Comparison of ENCODE assay signal across 8 mouse cellular contexts in genomic region chr13:73467034-73467420, GRCm38 (mm10). TPM values are rescaled to one million over a fixed set of nuclear protein-coding genes. Genes with fewer than 3 reads are reported as not detected.
A peak's percentile ranks its signal among the peaks of the same experiment; 100 is the strongest.
DNase-seq lines count a peak whose midpoint lies in the region; ATAC-seq and TF ChIP-seq lines count a peak whose summit lies in the region.

Lpcat1 (plus strand) TSS chr13:73467197.

- peak; percentile 97 for ATAC-seq in hindbrain, postnatal 0 days

- no peaks in the 10 kb centered on the region; the same call in 1 of the 2 replicates for H3K27me3 ChIP-seq in hindbrain, postnatal 0 days (ENCODE audit: insufficient read depth, low read length)

- DNase-seq in adipocyte (ENCODE audit: low spot score), result peak; percentile 82
- peak; percentile 71 to 78 for DNase-seq in gastrocnemius, adult 8-10 months (ENCODE audit: low spot score in 2 of 2)
- peak; percentile 96 for DNase-seq in hindbrain, postnatal 0 days (ENCODE audit: low spot score)
- peak; percentile 90 to 92 for DNase-seq in left cerebral cortex, adult 2 months (ENCODE audit: extremely low spot score in 1 of 2, low spot score in 2 of 2)
- DNase-seq in retina, postnatal 7 days (ENCODE audit: low read depth, low spot score), result peak; percentile 84
- DNase-seq in urinary bladder, adult 18-20 months (ENCODE audit: low spot score in 2 of 2), result peak; percentile 68 to 77

- peak within 1 kb of the TSS; percentile 88 for H3K4me2 ChIP-seq in hindbrain, postnatal 0 days (ENCODE audit: low read depth, low read length)

- H3K9ac ChIP-seq in hindbrain, postnatal 0 days (replicated peaks; ENCODE audit: low read length), result peak within 1 kb of the TSS; percentile 95

- peak within 1 kb of the TSS; percentile 67 for H3K27ac ChIP-seq in cortical plate, adult 2 months (ENCODE audit: insufficient read depth, low read length)
- peak within 1 kb of the TSS; percentile 96 for H3K27ac ChIP-seq in hindbrain, postnatal 0 days
- peak within 1 kb of the TSS; percentile 89 for H3K27ac ChIP-seq in left cerebral cortex, adult 2 months
- peak within 1 kb of the TSS; percentile 38 for H3K27ac ChIP-seq in macrophage

- WGBS in hindbrain, postnatal 0 days, result under 1% methylated on average over 35 of the region's 35 CpGs
- under 1% methylated on average over 35 of the region's 35 CpGs for WGBS in macrophage (ENCODE audit: missing documents)

- no peaks in the 10 kb centered on the region for H3K36me3 ChIP-seq in hindbrain, postnatal 0 days (ENCODE audit: insufficient read depth, low read length)
- no peaks in the 10 kb centered on the region for H3K36me3 ChIP-seq in macrophage (ENCODE audit: inconsistent target)

- peaks cover 47% of the 10 kb centered on the region for H3K79me2 ChIP-seq in macrophage (ENCODE audit: inconsistent target)

- peak; percentile 87 for TF ChIP-seq POLR2A in cortical plate, adult 2 months (IDR thresholded peaks at IDR 0.05; ENCODE audit: extremely low read depth, insufficient read depth, low read length)

- H3K4me3 ChIP-seq in cortical plate, adult 2 months (ENCODE audit: insufficient read depth, low read length), result peak within 1 kb of the TSS; percentile 40
- H3K4me3 ChIP-seq in hindbrain, postnatal 0 days (ENCODE audit: low read length), result peak within 1 kb of the TSS; percentile 99
- peak within 1 kb of the TSS; percentile 89 for H3K4me3 ChIP-seq in left cerebral cortex, adult 2 months
- peak within 1 kb of the TSS; percentile 49 for H3K4me3 ChIP-seq in macrophage (ENCODE audit: inconsistent target)

- intact Hi-C loops in left cerebral cortex, adult 2 months (cut with DNase I), result loop anchor here (2.0 kb wide), 1 partner anchor 40 kb away; no protein-coding TSS in a partner anchor

- TF ChIP-seq CTCF in cortical plate, adult 2 months (IDR thresholded peaks at IDR 0.05; ENCODE audit: extremely low read depth, insufficient read depth, low read length), result no peak
- TF ChIP-seq CTCF in hindbrain, postnatal 0 days (IDR thresholded peaks at IDR 0.05; ENCODE audit: low read depth), result no peak
- TF ChIP-seq CTCF in left cerebral cortex, adult 2 months (IDR thresholded peaks at IDR 0.05), result no peak

- peaks cover 13% of the 10 kb centered on the region for H3K4me1 ChIP-seq in cortical plate, adult 2 months (ENCODE audit: control insufficient read depth, insufficient read depth, low read length)
- H3K4me1 ChIP-seq in hindbrain, postnatal 0 days (ENCODE audit: insufficient read depth, low read length), result peaks cover 25% of the 10 kb centered on the region; the same call in 1 of the 2 replicates

- no peaks in the 10 kb centered on the region for H3K9me3 ChIP-seq in hindbrain, postnatal 0 days (ENCODE audit: low read length)

RNA-seq across cellular contexts. Expression of gene Lpcat1, which starts in this region (rescaled TPM):
- 39.6 and 48.5 TPM in 2 replicates for polyA plus RNA-seq in cortical plate, adult 2 months (2012; rRNA removed)
- 1 to 10 TPM; 1.6 to 3.4 (median 2.6) TPM for total RNA-seq in gastrocnemius, adult 8-10 months (2022)
- total RNA-seq in hindbrain, postnatal 0 days (2014; rRNA removed), result 191 and 199 TPM in 2 replicates
- polyA plus RNA-seq in hindbrain, postnatal 0 days (2015; fragmentation: Nextera tagmentation; extraction: Ambion mirVana), result 75.7 and 78.5 TPM in 2 replicates
- 10 to 100 TPM; 40.8 to 47.2 TPM for total RNA-seq in left cerebral cortex, adult 2 months (2021)
- total RNA-seq in macrophage (2018; cell fraction: chromatin; rRNA removed), result 100 to 1,000 TPM in 10 of 26 experiments, 10 to 100 TPM in 16; 55.7 to 372 (median 82.7) TPM
- 10 to 100 TPM; 15.6 to 43.8 (median 25.6) TPM for total RNA-seq in macrophage (2018; cell fraction: cytosol; rRNA removed)
- 100 to 1,000 TPM in 6 of 26 experiments, 10 to 100 TPM in 20; 37.8 to 160 (median 59.7) TPM for total RNA-seq in macrophage (2018; cell fraction: nucleus; rRNA removed)
- polyA plus RNA-seq in macrophage (2018), result 18.3 to 26.7 TPM (median 26.4 TPM) in 3 replicates

Comparison
In these comparisons a context has a peak if more than half of its experiments do, and no peak if none do; other contexts are left out.
1. Peak in every context shown above with its lines: DNase-seq, ATAC-seq, H3K4me3 ChIP-seq and H3K27ac ChIP-seq.
2. RNA of gene Lpcat1 (total RNA-seq): 191 to 199 TPM in hindbrain, postnatal 0 days and 40.8 to 47.2 TPM in left cerebral cortex, adult 2 months; 1.6 to 3.4 TPM in gastrocnemius, adult 8-10 months; every median in the first group is over 4 times any median in the second.
3. H3K27ac ChIP-seq: peak in every context shown above with its lines; median percentile 96 in hindbrain, postnatal 0 days; 89 in left cerebral cortex, adult 2 months; 67 in cortical plate, adult 2 months; 38 in macrophage.
4. H3K4me3 ChIP-seq: peak in every context shown above with its lines; median percentile 99 in hindbrain, postnatal 0 days; 89 in left cerebral cortex, adult 2 months; 49 in macrophage; 40 in cortical plate, adult 2 months.